Mouse (Mus musculus) liver, postnatal 0 days (tissue): ENCODE measurements around the gene Tma7.

Source experiments
- CTCF ChIP-seq: sonication (generic); IDR thresholded peaks from 2 replicates; pipeline ENCODE4 v1.5.1; 2016; ENCODE audit warnings: antibody characterized with exemption, low read depth
- EP300 ChIP-seq: IDR thresholded peaks from 2 replicates; pipeline ENCODE4 v1.6.1; 2016; ENCODE audit warnings: antibody characterized with exemption, low read depth, mild to moderate bottlenecking

DNA sequence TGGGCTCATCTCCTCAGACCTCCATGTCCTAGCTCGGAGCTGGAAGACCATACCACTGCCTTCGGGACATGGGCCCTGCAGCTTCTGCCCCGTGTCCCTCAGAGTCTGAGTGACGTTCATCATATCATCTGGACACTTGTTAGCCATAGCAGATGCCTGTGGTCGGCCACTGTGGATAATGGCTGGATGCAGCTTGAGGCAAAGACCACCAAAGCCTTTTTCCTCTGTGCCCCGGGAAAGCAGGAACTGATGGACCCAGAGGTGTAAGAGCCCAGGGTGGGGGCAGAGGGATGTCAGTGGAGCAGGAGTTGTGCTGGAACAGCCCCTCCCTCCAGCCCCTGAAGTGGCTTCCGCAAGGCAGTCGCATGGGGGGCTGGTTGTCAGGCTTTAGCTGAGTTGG lies 50.7 kb downstream of the Tma7 start:
- TF ChIP-seq EP300 (no peak), CTCF (no peak)
